Mouse (Mus musculus) C2C12 (cell line): ENCODE data around the gene Hsd3b4. TPM values are rescaled to one million over a fixed set of nuclear protein-coding genes. Genes with fewer than 3 reads are reported as not detected.
"Not testable (repeated sequence)": the region's sequence is repeated elsewhere in the genome, so short reads cannot be mapped to it uniquely, and the experiment has no call there.

Experiments
- H3K27me3 ChIP-seq: one replicate; pipeline ENCODE4 v1.6.1; 2011; ENCODE audit not compliant: control insufficient read depth, insufficient read depth, insufficient read length
- H3K36me3 ChIP-seq: one replicate; pipeline ENCODE4 v1.6.1; 2011; ENCODE audit not compliant: control insufficient read depth, insufficient read depth
- H3K4me3 ChIP-seq: one replicate; pipeline ENCODE4 v1.5.1; 2011; ENCODE audit warnings: mild to moderate bottlenecking, control low read depth; ENCODE audit not compliant: poor library complexity, insufficient read depth, severe bottlenecking
- H3K79me2 ChIP-seq: one replicate; pipeline ENCODE4 v1.6.1; 2011; ENCODE audit not compliant: control insufficient read depth, insufficient read depth
- H3K79me3 ChIP-seq: one replicate; pipeline ENCODE4 v1.6.1; 2011; ENCODE audit warnings: low read depth, control low read depth
- H3ac ChIP-seq: one replicate; pipeline ENCODE3; 2011; ENCODE audit warnings: low read depth; ENCODE audit not compliant: control insufficient read depth, insufficient read length
- long read RNA-seq, 2 experiments: library from polyadenylated mRNA; unstranded; transcript quantifications; one replicate each; pipeline ENCODE4 v2.0.0; 2019 to 2020
- polyA plus RNA-seq: library from polyadenylated mRNA; unstranded; fragments of >200 nt; fragmentation: generic; extraction: Trizol; gene quantifications from one replicate; pipeline ENCODE4 v1.2.1, GENCODE M21; 2012; ENCODE audit warnings: missing spikeins

The Hsd3b4 gene
- not detected for polyA plus RNA-seq
- long read RNA-seq, experiment 1 = 0 reads
- long read RNA-seq, experiment 2 = 0 reads

GRCm38 (mm10) chr3:98510414-98510813 is at the start of gene Hsd3b4:
Gene Hsd3b4 (minus strand): TSS chr3:98510514.
- not testable (repeated sequence) for H3K27me3 ChIP-seq, H3ac ChIP-seq, H3K79me2 ChIP-seq, H3K79me3 ChIP-seq, H3K4me3 ChIP-seq, H3K36me3 ChIP-seq

- not testable (repeated sequence) for H3K79me3 ChIP-seq, H3K79me2 ChIP-seq, H3K27me3 ChIP-seq, H3K36me3 ChIP-seq, H3ac ChIP-seq, H3K4me3 ChIP-seq
Measured at GRCm38 (mm10) chr3:98550832-98551231, 40.5 kb upstream of the Hsd3b4 start.

GRCm38 (mm10) chr3:98550215-98550614 is 39.9 kb upstream of the Hsd3b4 start:
- H3ac ChIP-seq, H3K79me3 ChIP-seq, H3K4me3 ChIP-seq, H3K27me3 ChIP-seq, H3K36me3 ChIP-seq, H3K79me2 ChIP-seq: not testable (repeated sequence)

- not testable (repeated sequence) for H3K27me3 ChIP-seq, H3K4me3 ChIP-seq, H3ac ChIP-seq, H3K36me3 ChIP-seq, H3K79me2 ChIP-seq, H3K79me3 ChIP-seq
Measured at GRCm38 (mm10) chr3:98548495-98548894, 38.2 kb upstream of the Hsd3b4 start.

- not testable (repeated sequence) for H3K4me3 ChIP-seq, H3K79me2 ChIP-seq, H3K79me3 ChIP-seq, H3K36me3 ChIP-seq, H3ac ChIP-seq, H3K27me3 ChIP-seq
Measured at GRCm38 (mm10) chr3:98547641-98548040, 37.3 kb upstream of the Hsd3b4 start.

- not testable (repeated sequence) for H3K36me3 ChIP-seq, H3K4me3 ChIP-seq
Measured at GRCm38 (mm10) chr3:98524978-98525377, 14.7 kb upstream of the Hsd3b4 start.

GRCm38 (mm10) chr3:98524552-98524951 is 14.2 kb upstream of the Hsd3b4 start:
- H3K4me3 ChIP-seq, H3K79me2 ChIP-seq, H3K27me3 ChIP-seq, H3ac ChIP-seq, H3K36me3 ChIP-seq, H3K79me3 ChIP-seq: not testable (repeated sequence)

More at GRCm38 (mm10) chr3:98524978-98525377, 14.7 kb upstream of the Hsd3b4 start:
- not testable (repeated sequence) for H3K79me2 ChIP-seq, H3ac ChIP-seq, H3K79me3 ChIP-seq, H3K27me3 ChIP-seq

- not testable (repeated sequence) for H3K79me2 ChIP-seq, H3K36me3 ChIP-seq, H3K79me3 ChIP-seq, H3K4me3 ChIP-seq, H3ac ChIP-seq, H3K27me3 ChIP-seq
Measured at GRCm38 (mm10) chr3:98522779-98523178, 12.5 kb upstream of the Hsd3b4 start.

- H3K79me2 ChIP-seq, H3K79me3 ChIP-seq, H3K4me3 ChIP-seq, H3K27me3 ChIP-seq, H3K36me3 ChIP-seq, H3ac ChIP-seq: not testable (repeated sequence)
Measured at GRCm38 (mm10) chr3:98507229-98507628, 3.1 kb downstream of the Hsd3b4 start.

GRCm38 (mm10) chr3:98497401-98497800 is 12.9 kb downstream of the Hsd3b4 start:
- H3ac ChIP-seq, H3K36me3 ChIP-seq, H3K79me2 ChIP-seq, H3K79me3 ChIP-seq, H3K27me3 ChIP-seq, H3K4me3 ChIP-seq: not testable (repeated sequence)

- not testable (repeated sequence) for H3K79me2 ChIP-seq, H3K79me3 ChIP-seq, H3K4me3 ChIP-seq, H3K36me3 ChIP-seq, H3K27me3 ChIP-seq, H3ac ChIP-seq
Measured at GRCm38 (mm10) chr3:98496762-98497161, 13.6 kb downstream of the Hsd3b4 start.

GRCm38 (mm10) chr3:98495055-98495454 is 15.3 kb downstream of the Hsd3b4 start:
- H3K36me3 ChIP-seq, H3K27me3 ChIP-seq, H3K4me3 ChIP-seq, H3K79me3 ChIP-seq, H3ac ChIP-seq, H3K79me2 ChIP-seq: not testable (repeated sequence)
